Mouse (Mus musculus) cerebellum, postnatal 10 days (tissue): ENCODE data around the gene Ccl21b.
"Not testable (repeated sequence)": the region's sequence is repeated elsewhere in the genome, so short reads cannot be mapped to it uniquely, and the experiment has no call there.

Experiments used
- DNase-seq, 2 experiments: peaks; one replicate each; pipeline ENCODE4 v3.0.0; 2021; ENCODE audit warnings: mixed read lengths in 2 of 2

Ccl21b gene

DNA sequence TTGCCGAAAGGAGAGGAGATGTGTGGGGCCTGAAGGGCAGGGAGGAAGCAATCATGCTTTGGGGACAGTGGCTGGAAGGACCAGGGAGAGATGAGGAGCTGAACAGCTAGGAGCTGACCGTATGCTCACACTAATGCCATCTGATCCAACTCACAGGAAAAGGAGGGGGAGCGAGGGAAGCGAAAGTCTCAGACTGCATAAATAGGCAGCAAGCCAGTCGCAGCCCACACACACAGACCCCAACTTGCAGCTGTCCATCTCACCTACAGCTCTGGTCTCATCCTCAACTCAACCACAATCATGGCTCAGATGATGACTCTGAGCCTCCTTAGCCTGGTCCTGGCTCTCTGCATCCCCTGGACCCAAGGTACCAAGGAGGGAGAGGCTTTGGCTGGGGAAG is at the start of gene Ccl21b:
TSS of gene Ccl21b (plus strand) at position 301 of the 400 bp plus-strand sequence.
- not testable (repeated sequence) for DNase-seq

DNA sequence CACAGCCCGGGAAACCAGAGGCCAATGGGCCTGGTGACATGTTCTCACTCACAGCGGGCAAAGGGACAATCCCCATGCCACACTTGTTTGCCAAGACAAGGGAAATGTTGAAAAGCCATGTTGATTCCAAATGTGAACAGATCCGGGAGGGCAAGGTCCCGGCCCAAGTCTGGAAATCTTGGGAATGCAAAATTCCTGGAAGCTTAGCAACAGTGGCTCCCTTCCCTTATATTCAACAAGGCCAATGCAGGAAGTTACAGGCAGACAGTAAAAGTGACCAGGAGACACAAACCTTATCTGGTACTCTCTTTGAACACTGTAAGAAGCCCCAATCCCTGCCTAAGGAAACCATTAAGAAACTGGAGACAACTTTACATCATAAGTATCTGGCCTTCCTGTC is 15.2 kb upstream of the Ccl21b start, which contains the start of gene Gm10600:
TSS of gene Gm10600 (plus strand) at position 301 of the 400 bp plus-strand sequence.
- not testable (repeated sequence) for DNase-seq

DNA sequence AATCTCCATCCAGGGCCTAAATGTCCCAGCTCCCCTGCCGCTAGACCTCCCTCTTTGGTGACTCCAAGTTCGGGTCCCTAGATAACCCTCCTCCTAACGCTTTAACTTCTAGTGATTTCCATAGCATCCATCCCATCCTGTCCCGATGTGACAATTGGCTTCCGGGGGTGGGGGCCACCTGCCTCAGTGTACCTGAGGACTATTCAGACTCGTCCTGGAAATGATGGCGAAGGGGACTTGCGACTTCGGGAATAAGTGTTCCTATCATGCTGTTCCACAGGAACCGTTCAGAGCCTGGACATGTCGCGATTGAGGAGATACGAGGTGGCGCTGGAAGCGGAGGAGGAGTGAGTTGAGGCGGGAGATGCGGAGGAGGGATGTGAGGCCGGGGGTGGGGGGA is 38.4 kb downstream of the Ccl21b start, which contains the start of gene Gm21953:
TSS of gene Gm21953 (plus strand) at position 301 of the 400 bp plus-strand sequence.
- DNase-seq: not testable (repeated sequence)
